Mouse (Mus musculus): ENCODE data around the gene Atp5g1.

The Atp5g1 gene

DNA sequence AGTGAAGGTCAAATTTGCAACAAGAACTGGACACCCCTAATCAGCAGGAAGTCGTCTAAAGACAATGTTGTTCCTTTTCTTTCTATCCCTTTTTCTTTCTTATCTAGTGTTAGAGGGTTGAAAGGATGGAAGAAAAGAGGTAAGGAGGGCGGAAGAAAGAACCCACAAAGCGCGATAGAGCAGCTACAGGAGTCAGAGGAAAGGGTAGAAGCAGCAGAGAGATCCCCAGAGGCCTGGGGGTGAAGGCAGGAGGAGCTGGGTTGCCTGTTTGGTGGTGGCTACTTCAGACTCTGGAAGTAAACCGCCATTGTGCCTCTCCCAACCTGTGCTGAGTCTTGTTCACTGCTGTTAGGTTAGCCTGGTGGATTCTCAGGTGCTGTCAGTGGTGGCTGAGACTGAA, 47.3 kb downstream of the Atp5g1 start:
- DNase-seq (ENCODE audit: inconsistent ontology term), result no peak

GRCm38 (mm10) chr11:96020622-96021021, 54.8 kb downstream of the Atp5g1 start:
- DNase-seq (ENCODE audit: inconsistent ontology term), result no peak
